Mouse (Mus musculus) gastrocnemius, postnatal 4 days (tissue): ENCODE measurements around the gene Rdh16f2. TPM values are rescaled to one million over a fixed set of nuclear protein-coding genes. Genes with fewer than 3 reads are reported as not detected.
"Not testable (repeated sequence)": the region's sequence is repeated elsewhere in the genome, so short reads cannot be mapped to it uniquely, and the experiment has no call there.

Experiments used
- DNase-seq, 2 experiments: peaks; one replicate each; pipeline ENCODE4 v3.0.0; 2021 to 2022; ENCODE audit warnings: low spot score in 2 of 2, mixed read lengths in 2 of 2
- long read RNA-seq, 2 experiments: library from polyadenylated mRNA; stranded (forward); transcript quantifications; one replicate each; pipeline ENCODE4 v2.0.0; 2021
- total RNA-seq, 2 experiments: library from RNA; stranded (reverse); gene quantifications; 2 replicates each; pipeline ENCODE4 v1.2.3; 2021

The Rdh16f2 gene
- total RNA-seq: not detected
- long read RNA-seq, experiment 1: 0 reads
- long read RNA-seq, experiment 2: 0 reads

- DNase-seq: no peak
These were observed at the start of gene Rdh16f2 for GRCm38 (mm10) chr10:127866232-127866631. Gene Rdh16f2, plus strand, starts transcription at chr10:127866474.

DNA sequence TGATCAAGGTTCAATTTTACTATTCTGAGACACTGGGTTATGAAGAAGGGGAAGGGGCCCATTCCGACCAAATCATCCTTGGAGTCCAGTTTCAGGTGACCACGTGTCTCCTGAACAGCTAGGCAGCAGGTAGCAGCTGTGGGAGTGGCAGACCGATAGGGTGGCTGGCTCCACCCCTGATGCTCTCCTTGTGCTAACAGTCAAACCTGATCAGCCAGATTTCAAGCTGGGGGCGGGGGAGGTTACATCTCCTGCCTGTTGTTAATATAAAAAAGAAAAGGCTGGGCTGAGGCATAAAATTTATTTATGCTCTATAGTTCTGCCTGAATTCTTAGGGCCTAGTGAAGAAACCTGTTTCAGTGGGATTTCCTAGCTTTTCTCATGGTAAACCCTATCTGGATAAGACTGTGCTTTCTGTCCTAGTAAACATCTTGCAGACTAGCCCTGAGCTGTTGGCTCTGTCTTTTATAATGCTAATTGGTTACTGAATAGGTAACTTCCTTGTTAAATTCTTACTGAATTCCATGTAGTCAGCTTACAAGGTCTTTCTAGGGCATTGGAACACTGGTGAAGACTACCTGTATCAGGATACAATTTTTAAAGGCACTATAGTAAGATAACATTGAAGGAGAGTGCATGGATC, 48.9 kb upstream of the Rdh16f2 start:
- DNase-seq: not testable (repeated sequence)

DNA sequence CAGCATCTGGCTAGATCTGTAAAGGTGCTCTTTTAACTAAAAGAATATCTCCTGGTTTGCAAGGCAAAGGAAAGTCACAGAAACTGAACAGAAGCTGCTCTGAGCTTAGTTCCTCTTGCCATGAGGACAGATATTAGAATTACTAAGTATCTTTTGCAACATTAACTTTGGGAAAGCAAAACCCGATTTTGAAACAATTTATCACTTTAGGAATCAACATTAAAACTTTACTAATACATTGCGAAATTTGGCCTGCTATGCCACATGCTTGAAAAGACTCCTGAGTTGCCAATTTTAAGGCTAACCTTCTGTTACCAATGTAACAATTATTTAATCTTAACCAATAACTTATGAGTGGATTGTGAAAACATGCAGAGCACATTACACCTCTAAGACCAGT, 44.5 kb upstream of the Rdh16f2 start:
- DNase-seq: not testable (repeated sequence)

GRCm38 (mm10) chr10:127825386-127825785, 40.9 kb upstream of the Rdh16f2 start:
- DNase-seq: no peak

DNA sequence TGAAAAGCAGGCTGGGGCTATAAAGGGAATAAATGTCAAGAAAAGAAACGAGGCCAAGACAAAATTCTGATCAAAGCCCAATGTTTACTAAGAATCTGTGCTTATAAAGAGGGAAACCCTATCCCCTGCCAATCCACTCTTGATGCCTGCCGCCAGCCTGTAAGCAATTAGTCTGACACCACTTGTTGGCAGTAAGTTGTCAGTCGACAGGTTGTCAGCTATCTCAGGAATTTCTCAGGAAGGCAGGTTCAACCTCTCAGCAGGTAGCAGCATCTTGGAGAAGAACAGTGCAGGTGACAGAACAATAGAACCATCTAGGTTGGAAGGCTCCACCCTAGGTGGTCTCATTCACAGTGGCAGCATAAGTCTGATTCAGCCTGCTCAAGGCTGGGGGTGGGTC, 37.2 kb upstream of the Rdh16f2 start:
- no peak for DNase-seq

GRCm38 (mm10) chr10:127834186-127834585, 32.1 kb upstream of the Rdh16f2 start:
- not testable (repeated sequence) for DNase-seq

- no peak for DNase-seq
These were observed 31.0 kb upstream of the Rdh16f2 start for GRCm38 (mm10) chr10:127835292-127835691.

GRCm38 (mm10) chr10:127837793-127838192, 28.5 kb upstream of the Rdh16f2 start:
- not testable (repeated sequence) for DNase-seq

- DNase-seq: no peak
These were observed 27.7 kb upstream of the Rdh16f2 start for GRCm38 (mm10) chr10:127838539-127838938.

DNA sequence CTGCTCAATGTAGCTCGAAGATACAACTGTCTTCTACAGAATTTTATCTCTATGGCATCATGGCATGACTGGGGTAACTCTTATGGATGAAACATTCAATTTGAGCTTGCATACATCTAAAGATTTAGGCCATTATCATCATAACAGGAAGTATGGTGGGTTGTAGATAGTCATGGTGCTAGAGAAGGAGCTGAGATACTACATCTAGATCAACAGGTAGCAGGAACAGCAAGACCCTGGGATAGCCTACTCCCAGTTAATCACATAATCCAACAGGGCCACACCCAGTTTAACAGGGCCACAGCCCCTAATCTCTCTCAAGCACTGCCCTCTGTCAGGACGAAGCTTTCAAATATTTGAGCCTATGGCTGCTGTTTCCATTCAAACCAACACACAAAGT, 25.5 kb upstream of the Rdh16f2 start:
- no peak for DNase-seq

DNA sequence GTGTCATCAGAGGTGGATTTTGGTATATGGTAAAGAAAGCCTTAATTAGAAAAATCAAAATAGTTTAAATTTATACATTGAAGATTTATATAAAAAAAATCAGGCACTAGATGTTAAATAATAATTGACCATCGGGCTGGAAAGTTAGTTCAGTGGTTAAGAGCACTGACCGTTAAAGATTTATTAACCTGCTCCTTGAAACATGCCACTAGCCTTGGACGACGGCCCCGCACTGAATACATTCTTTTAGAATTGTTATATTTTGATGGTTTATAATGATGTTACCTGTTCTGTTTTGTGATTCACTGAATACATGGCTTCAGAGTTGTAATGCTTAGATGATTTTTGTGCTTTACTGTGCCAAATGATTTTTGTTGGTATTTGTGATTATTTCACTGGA, 20.3 kb upstream of the Rdh16f2 start:
- DNase-seq: not testable (repeated sequence)

- DNase-seq: no peak
These were observed 18.2 kb upstream of the Rdh16f2 start for GRCm38 (mm10) chr10:127848089-127848488.

GRCm38 (mm10) chr10:127849628-127850027, 16.6 kb upstream of the Rdh16f2 start, which contains the start of gene Rdh19:
Gene Rdh19, plus strand, starts transcription at chr10:127849928.
- DNase-seq: no peak

GRCm38 (mm10) chr10:127856376-127856775, 9.9 kb upstream of the Rdh16f2 start:
- no peak for DNase-seq

GRCm38 (mm10) chr10:127864931-127865330, 1.3 kb upstream of the Rdh16f2 start:
- no peak for DNase-seq

DNA sequence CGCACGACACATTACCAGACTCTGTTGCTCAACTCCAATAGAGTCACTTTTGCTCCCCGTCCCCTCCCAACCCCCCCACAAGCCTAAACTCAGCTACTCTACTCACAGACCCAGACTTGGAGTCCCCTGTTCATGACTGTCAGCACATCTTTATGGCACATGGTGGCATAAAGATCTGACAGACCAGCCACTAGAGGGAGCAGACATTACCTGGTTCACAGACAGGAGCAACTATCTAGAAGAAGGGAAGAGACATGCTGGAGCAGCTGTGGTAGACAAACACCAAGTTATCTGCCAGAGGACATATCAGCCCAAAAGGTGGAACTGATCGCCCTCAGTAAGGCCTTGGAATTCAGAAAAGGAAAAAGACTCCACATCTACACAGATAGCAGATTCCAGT, 6.2 kb downstream of the Rdh16f2 start:
- no peak for DNase-seq

DNA sequence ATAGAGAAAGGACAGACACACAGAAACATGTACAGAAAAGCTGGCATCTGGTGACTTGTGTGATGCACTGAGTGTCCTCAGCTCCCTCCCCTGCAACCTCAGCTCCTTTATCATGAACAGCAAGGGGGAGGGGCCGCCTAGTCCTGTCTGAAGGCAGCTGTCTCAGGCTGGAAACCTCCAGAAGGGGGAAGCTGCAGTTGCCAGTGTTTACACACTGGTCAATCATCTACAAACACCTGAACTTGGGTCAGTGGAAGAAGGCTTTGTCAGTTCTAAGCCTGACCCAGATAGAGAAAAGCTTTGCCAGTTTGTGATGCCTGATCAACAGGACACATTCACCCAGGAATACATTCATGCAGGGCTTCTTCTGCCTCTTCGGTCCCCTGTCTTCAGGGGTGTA, 11.4 kb downstream of the Rdh16f2 start:
- no peak for DNase-seq

GRCm38 (mm10) chr10:127878262-127879057, 12.2 kb downstream of the Rdh16f2 start:
- no peak for DNase-seq

DNA sequence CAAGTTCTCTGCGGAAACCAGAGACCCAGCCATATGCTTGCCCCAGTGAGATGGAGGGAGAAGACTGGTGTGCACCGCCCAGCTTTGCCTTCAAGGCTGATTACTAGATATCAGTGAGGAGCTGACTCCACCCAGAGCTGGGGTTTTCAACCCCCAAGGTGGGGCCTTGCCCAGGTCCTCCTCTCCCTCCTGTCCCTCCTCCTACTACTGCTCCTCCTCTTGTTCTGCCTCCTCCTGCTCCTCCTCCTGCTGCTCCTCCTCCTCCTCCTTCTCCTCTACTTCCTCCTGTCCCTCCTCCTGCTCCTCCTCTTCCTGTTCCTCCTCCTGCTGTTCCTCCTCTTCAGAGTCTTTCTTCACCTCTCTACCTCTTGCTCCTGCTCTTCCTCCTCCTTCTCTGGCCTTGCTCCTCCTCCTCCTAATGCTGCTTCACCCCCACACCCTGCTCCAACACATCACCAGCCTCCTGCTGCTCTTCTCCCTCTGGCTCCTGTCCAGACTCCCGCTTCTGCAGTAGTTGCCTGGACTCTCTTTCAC, 12.9 kb downstream of the Rdh16f2 start:
- DNase-seq: no peak

GRCm38 (mm10) chr10:127881041-127881440, 14.8 kb downstream of the Rdh16f2 start:
- DNase-seq: no peak

DNA sequence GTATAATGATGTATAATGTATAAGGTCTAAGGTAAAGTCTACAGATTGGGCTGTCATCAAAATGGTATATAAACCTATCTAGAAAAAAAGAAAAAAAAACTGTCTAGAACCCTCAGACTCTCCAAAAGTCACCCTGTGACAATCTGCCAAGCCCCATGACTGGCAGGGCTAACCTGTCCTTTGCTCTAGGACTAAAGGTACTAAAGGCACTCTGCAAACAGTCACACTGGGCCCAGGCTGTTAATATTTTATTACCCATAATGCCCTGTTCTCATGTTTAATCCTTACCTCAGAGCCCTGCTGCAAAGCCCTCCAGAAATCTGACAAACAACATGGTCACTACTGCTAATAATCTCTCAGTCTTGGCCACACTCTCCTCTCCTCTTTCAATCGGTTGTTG, 20.3 kb downstream of the Rdh16f2 start:
- DNase-seq: no peak

DNA sequence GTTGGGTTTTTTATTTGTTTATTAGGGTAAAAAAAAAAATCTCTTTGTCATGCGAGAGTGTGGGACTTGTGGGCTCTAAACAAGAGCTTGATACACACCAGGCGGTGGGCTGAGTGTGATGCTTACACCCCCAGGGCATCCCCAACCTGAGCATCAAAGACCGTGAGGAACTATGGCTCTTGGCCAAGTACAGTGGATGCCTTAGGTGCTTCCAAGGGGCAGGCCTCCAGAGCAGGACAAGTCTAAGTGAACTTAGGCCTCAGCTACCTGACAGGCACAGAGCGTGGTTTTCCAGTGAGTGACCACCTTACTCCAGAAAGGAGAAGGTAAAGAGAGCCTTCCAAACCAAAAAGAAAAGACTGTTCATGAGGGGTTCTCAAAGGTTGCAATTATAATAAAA, 20.7 kb downstream of the Rdh16f2 start:
- DNase-seq: no peak
